Mouse (Mus musculus): ENCODE measurements around the gene Tmem177.

The Tmem177 gene

GRCm38 (mm10) chr1:119891149-119891548, 21.9 kb downstream of the Tmem177 start:
- DNase-seq (ENCODE audit: low spot score in 2 of 2) = no peak

- no peak for DNase-seq (ENCODE audit: low spot score in 2 of 2)
Observed at GRCm38 (mm10) chr1:119889347-119889746, 23.7 kb downstream of the Tmem177 start.

GRCm38 (mm10) chr1:119886320-119886719, 26.7 kb downstream of the Tmem177 start:
- no peak for DNase-seq (ENCODE audit: low spot score in 2 of 2)

GRCm38 (mm10) chr1:119884272-119884671, 28.7 kb downstream of the Tmem177 start:
- no peak for DNase-seq (ENCODE audit: low spot score in 2 of 2)

GRCm38 (mm10) chr1:119878909-119879308, 34.1 kb downstream of the Tmem177 start:
- peak in 1 of 2 experiments; percentile 56 for DNase-seq (ENCODE audit: low spot score in 2 of 2)

- DNase-seq (ENCODE audit: low spot score in 2 of 2) = no peak
Observed at GRCm38 (mm10) chr1:119877469-119877868, 35.5 kb downstream of the Tmem177 start.

- DNase-seq (ENCODE audit: low spot score in 2 of 2) = no peak
Observed at GRCm38 (mm10) chr1:119868395-119869161, 44.4 kb downstream of the Tmem177 start.

- DNase-seq (ENCODE audit: low spot score in 2 of 2) = no peak
Observed at GRCm38 (mm10) chr1:119867300-119867699, 45.7 kb downstream of the Tmem177 start.

GRCm38 (mm10) chr1:119865311-119865710, 47.7 kb downstream of the Tmem177 start:
- DNase-seq (ENCODE audit: low spot score in 2 of 2) = no peak

GRCm38 (mm10) chr1:119863507-119864296, 49.3 kb downstream of the Tmem177 start:
- DNase-seq (ENCODE audit: low spot score in 2 of 2) = no peak

- DNase-seq (ENCODE audit: low spot score in 2 of 2) = no peak
Observed at GRCm38 (mm10) chr1:119859566-119859965, 53.4 kb downstream of the Tmem177 start.

Measured in urinary bladder, postnatal 36 days (tissue).